Mouse (Mus musculus) liver, embryonic 16.5 days (tissue): ENCODE measurements at regions not wholly inside any gene's neighbourhood (a gene's known extent, or its start where the extent isn't known, plus 50 kb on each side); places are given as distances from the start of the nearest gene placed in this dataset.
A peak's percentile ranks its signal among the peaks of the same experiment; 100 is the strongest.

Experiments
- ATAC-seq: fragments of 200-750 bp; cut with Nextera tagmentation; 2 replicates; pipeline ENCODE4 v1.8.0; 2017; ENCODE audit warnings: low read depth, mild to moderate bottlenecking, moderate number of reproducible peaks, moderate library complexity
- H3K27ac ChIP-seq: fragments of 300-500 bp; sonication (generic); 2 replicates; pipeline ENCODE4 v1.5.1; 2014; ENCODE audit warnings: mild to moderate bottlenecking, low read length
- H3K27me3 ChIP-seq: fragments of 300-500 bp; sonication (generic); 2 replicates; pipeline ENCODE4 v1.6.1; 2014; ENCODE audit warnings: low read depth, low read length, mixed read lengths; ENCODE audit not compliant: control insufficient read depth, insufficient read depth
- H3K36me3 ChIP-seq: fragments of 300-500 bp; sonication (generic); 2 replicates; pipeline ENCODE4 v1.6.1; 2014; ENCODE audit warnings: mild to moderate bottlenecking; ENCODE audit not compliant: control insufficient read depth, insufficient read depth
- H3K4me1 ChIP-seq: fragments of 300-500 bp; sonication (generic); 2 replicates; pipeline ENCODE4 v1.6.1; 2014; ENCODE audit warnings: low read depth, low read length, mixed read lengths; ENCODE audit not compliant: control insufficient read depth
- H3K4me2 ChIP-seq: fragments of 300-500 bp; sonication (generic); 2 replicates; pipeline ENCODE4 v1.6.1; 2014; ENCODE audit warnings: low read depth, low read length, mixed read lengths
- H3K4me3 ChIP-seq: fragments of 300-500 bp; sonication (generic); 2 replicates; pipeline ENCODE4 v1.5.1; 2014; ENCODE audit warnings: low read depth, mild to moderate bottlenecking, low read length
- H3K9ac ChIP-seq: fragments of 300-500 bp; sonication (generic); 2 replicates; pipeline ENCODE4 v1.6.1; 2014; ENCODE audit warnings: low read depth, low read length
- H3K9me3 ChIP-seq: fragments of 300-500 bp; sonication (generic); replicated peaks from 2 replicates; pipeline ENCODE4 v1.6.1; 2016; ENCODE audit warnings: low read length; ENCODE audit not compliant: control insufficient read depth
- WGBS: fragments of 180-500 bp; shearing (Covaris S2); extraction: QIAGEN DNeasy Blood & Tissue Kit; methylation state at CpG from one replicate; pipeline ENCODE4 v1.1.7; 2014; ENCODE audit not compliant: insufficient replicate concordance; 5-methylcytosine and 5-hydroxymethylcytosine counted together

DNA sequence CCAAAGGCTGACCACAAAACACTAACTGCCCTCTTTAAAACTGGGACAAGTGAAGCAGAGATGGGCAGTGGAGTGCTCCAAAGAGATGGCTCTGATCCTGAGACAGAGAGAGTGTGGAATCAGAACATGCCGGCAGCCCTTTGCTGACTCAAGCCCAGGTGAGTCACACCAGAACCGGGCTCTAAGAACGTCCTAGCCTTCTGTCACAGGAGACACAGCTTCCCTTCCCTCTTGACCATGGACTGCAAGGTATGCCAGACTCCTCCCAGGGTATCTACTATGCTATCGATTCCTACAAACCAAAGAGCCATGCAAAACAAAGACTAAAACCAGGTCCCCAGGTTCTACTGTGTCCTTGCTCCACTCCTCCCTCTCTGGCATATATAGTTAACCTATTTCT lies 98.0 kb downstream of the Dhx15 start:
- 65% methylated on average over 4 of the region's 4 CpGs for WGBS
- Histone ChIP-seq H3K9ac (no peak overlapping the region), H3K9me3 (no peaks in the 10 kb centered on the region), H3K4me2 (no peak overlapping the region), H3K27me3 (no peaks in the 10 kb centered on the region), H3K4me1 (no peaks in the 10 kb centered on the region), H3K36me3 (no peaks in the 10 kb centered on the region), H3K27ac (no peak overlapping the region), H3K4me3 (no peak overlapping the region)
- ATAC-seq: no peak

DNA sequence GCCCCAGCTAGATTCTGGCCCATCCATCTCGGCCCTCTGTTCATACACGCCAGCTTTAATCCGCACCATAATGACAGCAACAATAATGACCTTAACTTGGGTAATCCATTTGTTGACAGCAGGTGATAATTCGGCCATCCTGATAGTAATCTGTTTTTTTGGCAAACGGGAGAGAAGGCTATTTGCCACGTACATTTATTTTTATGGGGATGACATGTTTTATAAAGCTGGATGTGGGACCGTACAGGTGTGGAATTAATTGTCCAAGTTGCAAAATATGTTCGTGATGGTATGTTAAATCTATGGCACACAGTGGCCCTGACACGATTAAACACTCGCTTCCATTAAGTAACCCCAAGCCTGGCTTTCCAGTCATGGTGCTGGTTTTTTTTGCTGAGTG lies 102.2 kb downstream of the Dhx15 start:
- H3K27ac ChIP-seq: no peak overlapping the region
- H3K4me1 ChIP-seq: no peaks in the 10 kb centered on the region
- H3K4me3 ChIP-seq: no peak overlapping the region
- no peak for ATAC-seq
- 63% methylated on average over 10 of the region's 10 CpGs for WGBS
- no peak overlapping the region for H3K9ac ChIP-seq
- no peak overlapping the region for H3K4me2 ChIP-seq
- no peaks in the 10 kb centered on the region for H3K36me3 ChIP-seq
- H3K27me3 ChIP-seq: no peaks in the 10 kb centered on the region
- no peaks in the 10 kb centered on the region for H3K9me3 ChIP-seq

DNA sequence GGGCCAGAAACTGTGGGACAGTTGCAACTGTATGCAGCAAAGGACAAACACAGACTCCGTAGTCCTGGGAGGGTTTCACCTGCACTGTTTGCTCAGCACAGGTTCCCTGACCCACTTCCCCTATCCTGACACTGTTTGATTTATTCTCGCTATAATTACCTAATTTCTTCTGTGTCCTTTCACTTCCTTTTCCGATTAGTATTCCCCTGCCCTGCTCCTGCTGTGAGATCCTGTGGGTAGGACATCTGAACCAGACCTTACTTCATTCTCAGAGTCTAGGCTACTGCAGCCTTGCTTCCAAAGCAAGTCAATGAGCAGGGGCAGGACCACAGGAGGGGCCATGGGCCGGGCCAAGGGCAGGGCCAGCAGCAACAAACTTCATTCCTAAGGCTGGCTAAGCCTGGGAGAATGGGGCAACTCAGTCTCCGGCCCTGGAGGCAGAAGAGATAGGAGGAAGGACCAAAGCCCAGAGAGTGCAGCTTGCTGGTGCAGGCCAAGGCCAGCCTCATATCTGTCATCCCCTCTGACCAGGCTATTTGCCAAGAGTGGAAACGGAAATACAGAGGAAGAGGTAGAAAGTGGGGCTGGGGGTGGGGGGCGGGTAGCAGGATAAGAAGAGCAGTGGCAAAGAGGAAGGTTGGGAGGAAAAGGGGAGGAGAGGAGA lies 103.4 kb downstream of the Dhx15 start:
- ATAC-seq: peak; percentile 24; the same call in 1 of the 2 replicates
- Histone ChIP-seq H3K4me2 (no peak overlapping the region), H3K4me3 (no peak overlapping the region)

DNA sequence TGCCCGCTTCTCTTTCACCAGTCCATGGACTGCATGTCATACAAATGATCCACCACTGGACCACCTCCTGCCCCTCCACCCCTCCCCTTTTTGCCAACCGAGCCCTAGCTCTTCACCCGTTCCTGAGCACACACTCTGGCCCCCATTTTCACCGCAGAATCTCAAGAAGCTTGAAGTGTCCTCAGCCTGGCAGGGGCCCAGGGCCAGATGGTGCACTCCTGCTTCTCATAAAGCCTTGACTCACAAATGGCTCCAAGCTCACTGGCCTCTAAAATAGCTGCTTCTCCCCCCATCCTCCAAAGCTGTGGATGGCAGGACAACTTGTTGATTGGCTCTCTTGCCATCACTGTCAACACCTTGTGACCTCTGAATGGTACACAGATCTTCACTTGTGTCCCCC lies 110.0 kb downstream of the Dhx15 start:
- Histone ChIP-seq H3K4me1 (no peaks in the 10 kb centered on the region), H3K4me2 (no peak overlapping the region), H3K9ac (no peak overlapping the region), H3K27me3 (no peaks in the 10 kb centered on the region), H3K4me3 (no peak overlapping the region), H3K36me3 (no peaks in the 10 kb centered on the region), H3K9me3 (no peaks in the 10 kb centered on the region), H3K27ac (no peak overlapping the region)
- WGBS: 51% methylated on average over 4 of the region's 4 CpGs
- no peak for ATAC-seq

More for the DNA sequence above, 103.4 kb downstream of the Dhx15 start:
- no peak overlapping the region for H3K27ac ChIP-seq
- H3K36me3 ChIP-seq: no peaks in the 10 kb centered on the region
- 22% methylated on average over 7 of the region's 7 CpGs for WGBS
- no peak overlapping the region for H3K9ac ChIP-seq
- H3K4me1 ChIP-seq: no peaks in the 10 kb centered on the region
- H3K27me3 ChIP-seq: no peaks in the 10 kb centered on the region
- no peaks in the 10 kb centered on the region for H3K9me3 ChIP-seq

DNA sequence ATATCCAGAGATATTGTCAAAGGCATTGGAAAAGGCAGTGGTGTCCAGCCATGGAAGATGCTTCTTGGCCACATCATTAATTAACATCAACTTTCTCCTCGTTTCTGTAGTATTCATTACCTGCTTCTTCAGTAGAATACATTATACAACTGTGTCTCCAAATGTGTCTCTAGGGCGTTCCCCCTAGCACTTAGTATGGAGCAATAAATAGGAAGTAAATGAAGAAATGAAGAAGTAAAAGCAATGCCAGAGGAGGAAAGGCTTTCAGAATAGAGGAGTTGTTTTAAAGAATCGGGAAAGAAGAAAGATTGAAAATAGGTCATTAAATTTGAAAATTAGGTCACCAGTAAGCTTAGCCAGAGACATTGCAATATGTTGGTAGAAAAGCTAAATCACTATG lies 112.6 kb downstream of the Dhx15 start:
- H3K36me3 ChIP-seq: no peaks in the 10 kb centered on the region
- WGBS: 51% methylated on average over 3 of the region's 3 CpGs

DNA sequence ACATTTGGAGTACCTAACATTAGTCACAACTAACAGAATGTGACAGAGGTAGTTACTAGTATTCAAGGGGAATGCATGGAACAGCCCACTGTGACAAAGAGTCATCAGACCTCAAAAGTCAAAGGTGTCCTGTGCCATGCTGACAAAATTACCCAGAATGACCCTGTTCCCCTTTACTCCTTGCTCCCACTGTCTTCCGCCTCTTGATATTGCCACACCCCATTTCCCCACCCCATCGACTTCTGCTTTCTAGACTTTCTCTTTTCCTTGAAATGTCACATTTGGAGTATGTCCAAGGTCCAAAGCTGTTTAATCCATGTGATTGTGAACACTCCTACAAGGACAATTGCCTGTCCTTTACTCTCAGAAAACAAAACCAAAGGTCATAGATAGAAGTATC lies 115.2 kb downstream of the Dhx15 start:
- H3K27ac ChIP-seq: no peak overlapping the region
- no peak overlapping the region for H3K9ac ChIP-seq
- no peaks in the 10 kb centered on the region for H3K27me3 ChIP-seq
- ATAC-seq: no peak
- no peak overlapping the region for H3K4me2 ChIP-seq
- WGBS: 56% methylated on average over 2 of the region's 2 CpGs
- no peaks in the 10 kb centered on the region for H3K4me1 ChIP-seq
- H3K4me3 ChIP-seq: no peak overlapping the region
- no peaks in the 10 kb centered on the region for H3K36me3 ChIP-seq
- no peaks in the 10 kb centered on the region for H3K9me3 ChIP-seq

More for the DNA sequence above, 112.6 kb downstream of the Dhx15 start:
- no peak for ATAC-seq
- Histone ChIP-seq H3K27me3 (no peaks in the 10 kb centered on the region), H3K9ac (no peak overlapping the region), H3K9me3 (no peaks in the 10 kb centered on the region), H3K4me2 (no peak overlapping the region), H3K27ac (no peak overlapping the region), H3K4me1 (no peaks in the 10 kb centered on the region), H3K4me3 (no peak overlapping the region)

DNA sequence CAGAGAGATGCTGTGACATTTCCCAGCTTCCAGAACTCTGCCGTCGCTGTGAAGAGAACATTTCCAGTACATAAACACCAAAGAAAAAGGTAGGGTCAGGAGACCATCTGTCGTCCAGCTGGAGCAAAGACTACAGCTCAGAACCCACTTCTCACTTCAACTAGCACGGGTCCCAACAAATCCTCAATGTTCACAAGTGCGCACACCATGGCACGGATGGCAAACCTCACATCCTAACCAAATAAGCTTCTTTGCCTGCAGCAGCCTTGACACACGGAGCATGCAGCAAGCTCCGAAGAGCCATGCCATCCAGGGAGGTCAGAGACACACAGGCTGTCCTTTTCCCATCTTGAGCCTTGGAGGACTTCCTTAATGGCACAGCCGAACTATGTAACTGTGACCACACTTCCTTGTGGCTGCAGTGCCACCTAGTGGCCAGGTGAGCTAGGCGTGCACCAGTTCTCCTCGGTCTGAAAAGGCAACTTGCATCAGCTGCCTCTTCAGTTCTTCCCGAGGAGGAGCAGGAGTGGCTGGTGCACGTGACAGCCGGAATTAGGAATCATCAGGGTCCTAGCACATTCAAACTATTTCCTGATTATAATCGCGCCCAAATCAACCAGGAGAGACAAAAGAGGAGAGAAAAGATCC lies 125.4 kb downstream of the Dhx15 start:
- Histone ChIP-seq H3K36me3 (no peaks in the 10 kb centered on the region), H3K4me3 (no peak overlapping the region), H3K4me1 (no peaks in the 10 kb centered on the region), H3K9me3 (no peaks in the 10 kb centered on the region), H3K27ac (no peak overlapping the region), H3K4me2 (no peak overlapping the region), H3K9ac (no peak overlapping the region), H3K27me3 (no peaks in the 10 kb centered on the region)
- ATAC-seq: no peak; the same call in 1 of the 2 replicates
- 29% methylated on average over 16 of the region's 16 CpGs for WGBS

DNA sequence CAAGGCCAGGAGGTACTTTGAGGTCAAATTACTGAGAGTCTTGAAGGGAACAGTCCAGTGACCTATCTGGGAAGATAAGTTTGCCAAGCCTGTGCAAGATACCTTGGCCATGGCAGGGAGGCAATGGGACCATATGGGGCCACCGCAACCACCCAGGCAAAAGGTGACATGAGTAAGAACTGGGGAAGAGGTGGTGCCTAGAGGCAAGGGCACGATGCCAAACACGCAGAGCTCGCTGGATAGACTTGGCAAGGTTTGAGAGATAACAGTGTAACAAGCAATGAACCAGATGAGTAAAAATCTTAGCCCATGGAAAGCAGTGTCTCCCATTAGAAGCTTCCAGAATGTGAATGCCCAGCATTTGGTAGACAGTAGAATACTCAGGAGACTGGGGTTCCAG lies 128.1 kb downstream of the Dhx15 start:
- WGBS: 60% methylated on average over 4 of the region's 4 CpGs
- no peak overlapping the region for H3K4me2 ChIP-seq
- no peak overlapping the region for H3K9ac ChIP-seq
- H3K9me3 ChIP-seq: no peaks in the 10 kb centered on the region
- H3K36me3 ChIP-seq: no peaks in the 10 kb centered on the region
- ATAC-seq: no peak
- no peak overlapping the region for H3K4me3 ChIP-seq
- no peak overlapping the region for H3K27ac ChIP-seq
- no peaks in the 10 kb centered on the region for H3K4me1 ChIP-seq
- H3K27me3 ChIP-seq: no peaks in the 10 kb centered on the region

DNA sequence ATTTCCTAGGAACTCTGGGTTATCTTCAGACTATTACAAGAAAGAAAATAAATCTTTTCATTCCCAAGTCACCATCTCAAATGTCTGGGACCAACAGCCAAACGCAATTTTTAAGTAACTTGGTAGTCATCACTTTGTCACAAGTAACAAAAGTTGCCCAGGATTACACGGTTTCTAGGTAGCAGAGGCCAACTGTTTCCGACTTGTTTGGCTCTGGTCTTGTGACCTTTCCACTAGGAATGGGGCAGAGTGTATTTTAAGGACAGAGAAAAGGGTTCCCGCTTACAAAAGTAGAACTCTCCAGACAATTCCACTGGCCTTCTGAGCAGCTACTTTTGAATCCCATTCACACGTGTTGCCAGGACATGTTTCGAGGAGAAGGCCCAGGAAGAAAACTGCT lies 129.1 kb downstream of the Dhx15 start:
- Histone ChIP-seq H3K27ac (no peak overlapping the region), H3K9ac (no peak overlapping the region), H3K4me2 (no peak overlapping the region), H3K4me1 (no peaks in the 10 kb centered on the region), H3K4me3 (no peak overlapping the region), H3K36me3 (no peaks in the 10 kb centered on the region), H3K9me3 (no peaks in the 10 kb centered on the region), H3K27me3 (no peaks in the 10 kb centered on the region)
- ATAC-seq: no peak
- 63% methylated on average over 6 of the region's 6 CpGs for WGBS
